Mouse (Mus musculus) ES-E14 (cell line): ENCODE results near the gene Gm49392. TPM values are rescaled to one million over a fixed set of nuclear protein-coding genes. Genes with fewer than 3 reads are reported as not detected.

Experiments used
- DNase-seq: peaks from one replicate; pipeline ENCODE4 v3.0.0-alpha.2; 2013; ENCODE audit warnings: low read depth, low spot score
- H3K27ac ChIP-seq: 2 replicates; pipeline ENCODE4 v1.5.1; 2012; ENCODE audit warnings: low read depth, mild to moderate bottlenecking, low read length, moderate library complexity, mixed read lengths; ENCODE audit not compliant: poor library complexity, insufficient read depth, severe bottlenecking
- H3K36me3 ChIP-seq: 2 replicates; pipeline ENCODE4 v1.6.1; 2012; ENCODE audit warnings: mild to moderate bottlenecking, low read length, moderate library complexity, mixed read lengths; ENCODE audit not compliant: control insufficient read depth, poor library complexity, insufficient read depth, severe bottlenecking
- H3K4me1 ChIP-seq, 2 experiments: fragments of 150-350 bp in 1 of 2; sonication (generic) in 1 of 2; 2 replicates each; pipeline ENCODE4 v1.6.1; 2012; ENCODE audit warnings: low read length in 2 of 2, mild to moderate bottlenecking in 1 of 2, mixed read lengths in 1 of 2; ENCODE audit not compliant: control insufficient read depth in 2 of 2, insufficient read depth in 2 of 2, poor library complexity in 1 of 2
- H3K4me3 ChIP-seq, 2 experiments: fragments of 150-350 bp in 1 of 2; sonication (generic) in 1 of 2; 2 replicates each; pipeline ENCODE4 v1.5.1; 2012; ENCODE audit warnings: low read length in 2 of 2, low read depth in 1 of 2, mild to moderate bottlenecking in 1 of 2, mixed read lengths in 1 of 2; ENCODE audit not compliant: insufficient read depth in 1 of 2, poor library complexity in 1 of 2, severe bottlenecking in 1 of 2
- H3K9ac ChIP-seq: 2 replicates; pipeline ENCODE4 v1.6.1; 2012; ENCODE audit warnings: low read depth, mild to moderate bottlenecking, low read length, mixed read lengths; ENCODE audit not compliant: poor library complexity, insufficient read depth, severe bottlenecking
- H3K9me3 ChIP-seq: fragments of 150-350 bp; sonication (generic); 2 replicates; pipeline ENCODE4 v1.6.1; 2012; ENCODE audit warnings: low read depth, mild to moderate bottlenecking, low read length; ENCODE audit not compliant: control insufficient read depth, insufficient read depth
- CHD2 ChIP-seq: IDR thresholded peaks from 2 replicates; pipeline ENCODE4 v1.6.1; 2014; ENCODE audit warnings: mild to moderate bottlenecking, low read depth, low read length, inconsistent platforms
- HCFC1 ChIP-seq: IDR thresholded peaks from 2 replicates; pipeline ENCODE4 v1.6.1; 2012; ENCODE audit warnings: low read length, inconsistent platforms, borderline replicate concordance; ENCODE audit not compliant: insufficient read depth
- MAFK ChIP-seq: IDR thresholded peaks from 2 replicates; pipeline ENCODE4 v1.6.1; 2014; ENCODE audit warnings: mild to moderate bottlenecking, low read depth, low read length, inconsistent platforms; ENCODE audit not compliant: insufficient read depth
- ZC3H11A ChIP-seq: IDR thresholded peaks from 2 replicates; pipeline ENCODE4 v1.6.1; 2012; ENCODE audit warnings: low read depth, mild to moderate bottlenecking, inconsistent platforms, low read length, borderline replicate concordance
- ZNF384 ChIP-seq: IDR thresholded peaks from 2 replicates; pipeline ENCODE4 v1.6.1; 2012; ENCODE audit warnings: low read depth, low read length, inconsistent platforms
- in situ Hi-C, 2 experiments: fragments of 600-800 bp; cut with MboI; formaldehyde crosslinking; loops; one replicate each; pipeline ENCODE4 v1.15.1; 2025; ENCODE audit warnings: low sequenced_read_pairs in 2 of 2, inconsistent platforms in 1 of 2; ENCODE audit not compliant: unreplicated experiment in 2 of 2
- total RNA-seq: library from RNA; depleted of rRNA; stranded (reverse); fragments of 300-350 nt; gene quantifications from 2 replicates; pipeline ENCODE4 v1.2.3, GENCODE M21; 2012

The Gm49392 gene
- total RNA-seq, 1 experiment = not detected

- no peaks in the 10 kb centered on the region for H3K36me3 ChIP-seq
- no peak within 1 kb of the TSS for H3K9ac ChIP-seq
- in situ Hi-C loops = no loop called here
- H3K4me3 ChIP-seq = no peak within 1 kb of the TSS
- TF ChIP-seq HCFC1 (no peak), ZNF384 (no peak), ZC3H11A (no peak), CHD2 (no peak), MAFK (no peak)
- no peak within 1 kb of the TSS for H3K27ac ChIP-seq
- no peaks in the 10 kb centered on the region for H3K9me3 ChIP-seq
- no peak for DNase-seq
- no peaks in the 10 kb centered on the region for H3K4me1 ChIP-seq
These were observed 634 bp upstream of the Gm49392 start, which contains the start of gene Ctla2b for GRCm38 (mm10) chr13:60897328-60897727. Gene Ctla2b, minus strand, starts transcription at chr13:60897447.

- in situ Hi-C loops = no loop called here
These were observed 1.1 kb downstream of the Gm49392 start for GRCm38 (mm10) chr13:60895406-60896160.

GRCm38 (mm10) chr13:60892301-60892700, 4.4 kb downstream of the Gm49392 start:
- no peak for DNase-seq
- Histone ChIP-seq H3K9ac (no peak overlapping the region), H3K4me3 (no peak overlapping the region), H3K9me3 (no peaks in the 10 kb centered on the region), H3K27ac (no peak overlapping the region), H3K36me3 (no peaks in the 10 kb centered on the region), H3K4me1 (no peaks in the 10 kb centered on the region)
- no peak for TF ChIP-seq CHD2
- no peak for TF ChIP-seq ZNF384
- no peak for TF ChIP-seq HCFC1
- TF ChIP-seq MAFK = no peak
- no peak for TF ChIP-seq ZC3H11A
- in situ Hi-C loops = no loop called here

More at GRCm38 (mm10) chr13:60895406-60896160, 1.1 kb downstream of the Gm49392 start:
- Histone ChIP-seq H3K9me3 (no peaks in the 10 kb centered on the region), H3K36me3 (no peaks in the 10 kb centered on the region), H3K4me3 (no peak overlapping the region), H3K27ac (no peak overlapping the region), H3K4me1 (no peaks in the 10 kb centered on the region), H3K9ac (no peak overlapping the region)
- TF ChIP-seq ZC3H11A = no peak
- TF ChIP-seq MAFK = no peak
- TF ChIP-seq CHD2 = no peak
- no peak for TF ChIP-seq ZNF384
- no peak for TF ChIP-seq HCFC1
- no peak for DNase-seq

- no peaks in the 10 kb centered on the region for H3K4me1 ChIP-seq
- TF ChIP-seq ZC3H11A (no peak), ZNF384 (no peak), MAFK (no peak), CHD2 (no peak), HCFC1 (no peak)
- in situ Hi-C loops = no loop called here
- no peak for DNase-seq
- no peak within 1 kb of the TSS for H3K27ac ChIP-seq
- H3K9ac ChIP-seq = no peak within 1 kb of the TSS
- H3K36me3 ChIP-seq = no peaks in the 10 kb centered on the region
- no peaks in the 10 kb centered on the region for H3K9me3 ChIP-seq
- H3K4me3 ChIP-seq = no peak within 1 kb of the TSS
These were observed 32.4 kb downstream of the Gm49392 start, which contains the start of gene 4930486L24Rik for GRCm38 (mm10) chr13:60864281-60864680. Gene 4930486L24Rik, minus strand, starts transcription at chr13:60864475.
